Mouse (Mus musculus): ENCODE measurements at regions not wholly inside any gene's neighbourhood (a gene's known extent, or its start where the extent isn't known, plus 50 kb on each side); places are given as distances from the start of the nearest gene placed in this dataset.

GRCm38 (mm10) chr2:134003146-134003545, 451.2 kb downstream of the Bmp2 start:
- intact Hi-C loops (cut with DNase I): no loop called here
- no peak for DNase-seq (ENCODE audit: extremely low spot score in 1 of 2, low spot score in 2 of 2)
- TF ChIP-seq CTCF (IDR thresholded peaks at IDR 0.05): no peak
- Histone ChIP-seq H3K27ac (no peak overlapping the region), H3K4me3 (no peak overlapping the region)

GRCm38 (mm10) chr2:133994742-133995141, 442.8 kb downstream of the Bmp2 start:
- H3K27ac ChIP-seq: no peak overlapping the region
- TF ChIP-seq CTCF (IDR thresholded peaks at IDR 0.05): no peak

GRCm38 (mm10) chr2:133994337-133994736, 442.4 kb downstream of the Bmp2 start:
- H3K4me3 ChIP-seq: no peak overlapping the region
- intact Hi-C loops (cut with DNase I): no loop called here
- no peak for TF ChIP-seq CTCF (IDR thresholded peaks at IDR 0.05)
- H3K27ac ChIP-seq: no peak overlapping the region
- DNase-seq (ENCODE audit: extremely low spot score in 1 of 2, low spot score in 2 of 2): no peak

More at GRCm38 (mm10) chr2:133994742-133995141, 442.8 kb downstream of the Bmp2 start:
- intact Hi-C loops (cut with DNase I): no loop called here
- H3K4me3 ChIP-seq: no peak overlapping the region
- no peak for DNase-seq (ENCODE audit: extremely low spot score in 1 of 2, low spot score in 2 of 2)

DNA sequence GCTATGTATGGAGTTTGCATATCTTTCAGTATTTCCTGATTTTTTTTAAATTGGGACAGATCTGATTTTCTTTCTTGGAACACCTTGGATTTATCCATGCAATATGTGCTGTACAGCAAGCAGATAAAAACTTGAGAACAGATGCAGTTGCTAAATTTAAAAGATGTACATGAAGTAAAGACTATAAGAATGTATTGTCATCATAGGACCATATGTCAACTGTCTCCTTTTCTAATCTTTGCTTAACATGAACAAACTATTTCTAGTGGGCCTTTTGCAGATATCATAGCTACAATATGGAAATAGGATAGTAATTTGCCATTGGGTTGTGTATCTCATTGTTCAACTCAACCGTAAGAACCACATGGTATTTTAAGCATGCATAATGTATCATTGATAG, 435.7 kb downstream of the Bmp2 start:
- no peak overlapping the region for H3K4me3 ChIP-seq
- no peak for TF ChIP-seq CTCF (IDR thresholded peaks at IDR 0.05)
- intact Hi-C loops (cut with DNase I): no loop called here
- H3K27ac ChIP-seq: no peak overlapping the region
- no peak for DNase-seq (ENCODE audit: extremely low spot score in 1 of 2, low spot score in 2 of 2)

Measured in left cerebral cortex, adult 2 months (tissue).